Mouse (Mus musculus): Measurements from ENCODE around the gene Csnk2a1. TPM values are rescaled to one million over a fixed set of nuclear protein-coding genes. Genes with fewer than 3 reads are reported as not detected.
A peak's percentile ranks its signal among the peaks of the same experiment; 100 is the strongest.
"Not testable (repeated sequence)": the region's sequence is repeated elsewhere in the genome, so short reads cannot be mapped to it uniquely, and the experiment has no call there.

The Csnk2a1 gene
- polyA plus RNA-seq, 1 experiment = 107 TPM

DNA sequence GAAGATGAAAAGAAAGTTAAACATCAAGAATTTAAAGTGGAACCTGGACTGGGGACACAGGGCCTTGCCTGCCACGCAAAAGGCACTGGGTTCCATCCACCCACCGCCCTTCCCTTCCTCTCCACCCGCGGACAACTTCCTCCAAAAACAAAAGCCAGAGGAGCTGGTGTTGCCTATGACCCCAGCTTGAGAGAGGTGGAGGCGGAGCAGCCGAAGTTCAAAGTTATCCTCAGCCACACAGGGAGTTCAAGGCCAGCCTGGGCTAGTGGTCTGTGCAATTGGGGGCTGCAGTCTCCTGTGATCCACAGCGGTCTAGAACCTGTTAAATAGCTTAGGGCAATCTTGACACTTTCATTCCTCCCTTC, 33.3 kb upstream of the Csnk2a1 start:
- no peak for DNase-seq (ENCODE audit: low read depth)
- TF ChIP-seq CTCF (IDR thresholded peaks at IDR 0.05; ENCODE audit: borderline replicate concordance, extremely low read depth, insufficient read depth, insufficient read length) = no peak
- no peak for TF ChIP-seq POLR2A (IDR thresholded peaks at IDR 0.05; ENCODE audit: borderline replicate concordance, extremely low read depth, insufficient read depth, insufficient read length, poor library complexity, severe bottlenecking)

DNA sequence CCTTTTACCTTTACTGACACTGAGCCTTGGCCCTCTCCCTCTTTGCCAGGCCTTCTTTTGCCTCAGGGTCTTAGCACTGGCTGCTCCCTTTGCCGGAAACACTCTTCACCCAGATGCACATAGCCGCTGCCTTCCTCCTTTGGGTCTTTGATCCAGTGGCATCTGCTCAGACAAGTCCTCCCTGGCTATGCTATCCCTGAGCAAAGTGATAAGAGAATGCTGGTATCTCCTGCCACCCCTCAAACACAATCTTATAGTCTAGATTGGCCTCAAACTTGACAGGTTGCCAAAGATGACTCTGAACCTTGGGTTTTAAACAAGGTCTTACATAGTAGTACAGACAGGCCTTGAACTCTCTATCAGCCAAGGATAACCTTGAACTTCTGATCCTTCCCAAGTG, 32.1 kb upstream of the Csnk2a1 start:
- DNase-seq (ENCODE audit: low read depth) = no peak
- TF ChIP-seq CTCF (IDR thresholded peaks at IDR 0.05; ENCODE audit: borderline replicate concordance, extremely low read depth, insufficient read depth, insufficient read length) (no peak), POLR2A (IDR thresholded peaks at IDR 0.05; ENCODE audit: borderline replicate concordance, extremely low read depth, insufficient read depth, insufficient read length, poor library complexity, severe bottlenecking) (no peak)

DNA sequence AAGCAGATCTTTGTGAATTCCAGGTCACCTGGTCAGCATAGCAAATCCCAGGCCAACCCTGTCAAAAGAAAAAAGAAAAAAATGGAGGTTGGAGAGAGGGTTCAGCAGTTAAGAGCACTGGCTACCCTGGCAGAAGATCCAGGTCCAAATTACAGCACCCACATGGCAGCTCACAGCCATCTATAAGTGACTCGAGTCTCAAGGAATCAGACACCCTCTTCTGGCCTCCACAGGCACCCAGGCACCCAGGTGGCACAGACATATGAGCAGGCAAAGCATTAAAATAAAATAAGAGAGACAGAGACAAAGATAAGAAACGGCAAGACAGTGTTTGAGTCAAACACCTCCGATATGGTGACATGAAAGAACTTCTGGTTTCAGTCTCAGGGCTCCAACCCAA, 29.7 kb upstream of the Csnk2a1 start:
- TF ChIP-seq POLR2A (IDR thresholded peaks at IDR 0.05; ENCODE audit: borderline replicate concordance, extremely low read depth, insufficient read depth, insufficient read length, poor library complexity, severe bottlenecking) = no peak
- TF ChIP-seq CTCF (IDR thresholded peaks at IDR 0.05; ENCODE audit: borderline replicate concordance, extremely low read depth, insufficient read depth, insufficient read length) = no peak
- DNase-seq (ENCODE audit: low read depth) = no peak

DNA sequence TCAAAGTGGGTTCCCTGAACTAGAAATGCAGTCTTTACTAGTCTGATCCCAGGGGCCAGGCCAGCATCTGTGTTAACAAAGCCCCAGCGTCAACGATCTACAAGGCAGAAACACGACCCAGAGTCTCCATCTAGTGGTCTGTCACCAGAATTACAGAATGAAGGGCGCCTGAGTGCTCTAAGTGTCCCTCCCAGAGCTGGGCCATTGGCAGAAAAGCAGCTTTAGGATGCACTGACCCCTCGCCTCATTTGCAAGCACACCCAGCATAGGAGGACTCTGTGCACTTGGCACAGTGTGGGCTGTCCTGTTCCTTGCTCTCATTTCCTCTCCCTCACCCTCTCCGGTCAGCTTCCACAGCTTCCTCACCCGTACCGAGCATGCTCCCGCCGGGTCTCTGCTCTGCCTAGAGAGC, 29.3 kb upstream of the Csnk2a1 start:
- peak; percentile 88 for TF ChIP-seq CTCF (IDR thresholded peaks at IDR 0.05; ENCODE audit: borderline replicate concordance, extremely low read depth, insufficient read depth, insufficient read length)
- TF ChIP-seq POLR2A (IDR thresholded peaks at IDR 0.05; ENCODE audit: borderline replicate concordance, extremely low read depth, insufficient read depth, insufficient read length, poor library complexity, severe bottlenecking) = no peak
- DNase-seq (ENCODE audit: low read depth) = peak; percentile 94

DNA sequence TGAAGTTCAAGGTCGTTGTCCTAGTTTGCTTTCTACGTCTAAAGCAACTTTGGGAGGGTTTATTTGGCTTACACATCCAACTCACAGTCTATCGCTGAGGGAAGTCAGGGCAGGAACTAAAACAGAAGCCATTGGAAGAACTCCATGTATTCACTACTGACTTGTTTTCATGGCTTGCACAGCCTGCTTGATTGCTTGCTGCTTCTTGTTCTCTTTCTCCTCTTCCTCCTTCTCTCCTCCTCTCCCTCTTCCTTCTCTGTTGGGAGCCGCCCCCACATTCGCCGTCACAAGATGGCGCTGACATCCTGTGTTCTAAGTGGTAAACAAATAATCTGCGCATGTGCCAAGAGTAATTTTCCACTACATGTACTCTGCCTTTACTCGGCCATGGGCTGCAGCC, 20.5 kb upstream of the Csnk2a1 start:
- not testable (repeated sequence) for DNase-seq (ENCODE audit: low read depth)

DNA sequence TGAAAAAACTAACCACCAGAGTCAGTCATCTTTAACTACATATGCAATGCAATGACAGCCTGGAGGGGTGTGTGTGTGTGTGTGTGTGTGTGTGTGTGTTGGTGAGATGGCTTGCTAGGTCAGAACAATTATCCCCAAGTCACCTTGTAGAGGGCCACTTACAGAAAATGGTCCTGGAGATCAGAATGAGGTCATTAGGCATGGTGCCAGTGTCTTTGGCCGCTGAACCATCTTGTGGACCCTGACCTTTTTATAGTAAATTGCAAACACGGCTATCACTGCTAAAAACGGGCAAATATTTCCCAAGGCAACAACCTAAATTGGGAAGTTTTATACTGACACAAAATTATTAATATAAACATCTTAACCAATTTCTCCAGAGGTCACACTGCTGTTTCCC, 14.8 kb upstream of the Csnk2a1 start:
- no peak for TF ChIP-seq CTCF (IDR thresholded peaks at IDR 0.05; ENCODE audit: borderline replicate concordance, extremely low read depth, insufficient read depth, insufficient read length)
- TF ChIP-seq POLR2A (IDR thresholded peaks at IDR 0.05; ENCODE audit: borderline replicate concordance, extremely low read depth, insufficient read depth, insufficient read length, poor library complexity, severe bottlenecking) = no peak
- no peak for DNase-seq (ENCODE audit: low read depth)

DNA sequence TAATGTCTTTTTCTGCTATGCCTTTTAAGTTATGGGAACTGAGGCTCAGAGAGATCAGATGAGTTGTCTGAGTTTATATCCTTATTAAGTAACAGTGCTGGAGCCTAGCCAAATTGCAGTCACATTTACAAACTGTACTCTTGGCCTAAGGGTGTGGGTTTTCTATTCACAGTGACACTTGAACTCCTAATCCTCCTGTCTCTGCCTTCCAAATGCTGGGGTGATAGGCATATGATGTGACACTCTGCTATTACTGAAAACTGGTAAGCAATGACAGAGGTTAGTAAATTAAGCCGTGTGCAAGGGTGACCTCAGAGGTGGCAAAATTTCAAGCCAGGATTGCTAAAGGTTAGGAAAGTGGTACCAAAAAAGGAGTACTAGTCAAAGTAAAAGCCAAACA, 9.7 kb upstream of the Csnk2a1 start:
- DNase-seq (ENCODE audit: low read depth) = no peak
- no peak for TF ChIP-seq POLR2A (IDR thresholded peaks at IDR 0.05; ENCODE audit: borderline replicate concordance, extremely low read depth, insufficient read depth, insufficient read length, poor library complexity, severe bottlenecking)
- no peak for TF ChIP-seq CTCF (IDR thresholded peaks at IDR 0.05; ENCODE audit: borderline replicate concordance, extremely low read depth, insufficient read depth, insufficient read length)

DNA sequence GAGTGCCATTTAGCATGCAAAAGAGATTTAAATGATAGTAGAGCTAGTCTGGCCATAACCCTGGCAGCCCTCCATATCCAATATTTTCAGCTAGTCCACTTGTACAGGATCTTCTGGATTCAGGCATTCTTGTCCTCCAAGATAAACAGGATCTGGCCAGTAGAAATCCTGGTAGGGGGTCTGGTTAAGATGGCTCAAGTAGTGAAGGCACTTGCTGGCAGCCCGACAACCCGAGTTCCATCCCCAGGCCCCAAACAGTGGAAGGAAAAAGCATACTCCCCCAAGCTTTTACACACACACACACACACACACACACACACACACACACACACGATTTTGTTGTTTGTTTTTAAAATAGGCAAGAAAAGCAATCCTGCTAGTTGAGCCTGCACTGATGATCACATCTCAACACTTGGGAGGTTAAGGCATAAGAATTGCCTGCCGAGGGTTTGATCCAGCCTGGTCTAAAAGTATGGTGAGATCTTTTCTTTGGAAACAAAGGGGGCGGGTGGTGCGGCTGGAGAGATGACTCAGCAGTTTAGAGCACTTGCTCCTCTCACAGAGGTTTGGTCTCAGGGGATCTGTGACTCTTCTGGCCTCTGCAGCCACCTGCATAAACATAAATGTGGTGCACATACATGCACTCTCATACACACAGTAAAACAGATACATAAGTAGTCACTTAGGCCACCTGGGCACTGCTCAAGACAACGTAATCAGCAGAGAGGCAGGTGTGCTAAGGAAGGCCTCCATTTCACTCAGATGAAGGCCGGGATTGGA, 2.9 kb upstream of the Csnk2a1 start:
- TF ChIP-seq POLR2A (IDR thresholded peaks at IDR 0.05; ENCODE audit: borderline replicate concordance, extremely low read depth, insufficient read depth, insufficient read length, poor library complexity, severe bottlenecking) = no peak
- TF ChIP-seq CTCF (IDR thresholded peaks at IDR 0.05; ENCODE audit: borderline replicate concordance, extremely low read depth, insufficient read depth, insufficient read length) = no peak
- DNase-seq (ENCODE audit: low read depth) = peak; percentile 3

DNA sequence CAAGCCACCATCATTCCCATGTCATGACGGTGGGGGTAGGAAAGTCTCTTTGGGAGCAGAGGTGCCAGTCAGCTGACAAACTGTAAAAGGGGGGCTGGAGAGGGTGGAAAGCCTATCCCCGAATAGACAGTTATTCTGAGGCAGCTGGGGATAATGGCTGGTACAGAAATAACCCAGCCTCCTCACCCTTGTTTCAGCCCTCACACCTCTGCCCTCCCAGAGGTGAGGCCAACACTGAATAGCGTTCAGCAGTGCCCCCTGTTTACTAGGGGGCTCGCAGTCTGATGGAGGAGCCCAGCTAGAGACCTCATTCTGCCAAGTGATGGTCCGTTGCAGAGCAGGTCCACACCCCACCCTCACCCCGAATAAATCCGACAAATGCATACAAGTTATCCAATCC, 1.1 kb upstream of the Csnk2a1 start:
- no peak for TF ChIP-seq CTCF (IDR thresholded peaks at IDR 0.05; ENCODE audit: borderline replicate concordance, extremely low read depth, insufficient read depth, insufficient read length)
- TF ChIP-seq POLR2A (IDR thresholded peaks at IDR 0.05; ENCODE audit: borderline replicate concordance, extremely low read depth, insufficient read depth, insufficient read length, poor library complexity, severe bottlenecking) = no peak
- DNase-seq (ENCODE audit: low read depth) = no peak

DNA sequence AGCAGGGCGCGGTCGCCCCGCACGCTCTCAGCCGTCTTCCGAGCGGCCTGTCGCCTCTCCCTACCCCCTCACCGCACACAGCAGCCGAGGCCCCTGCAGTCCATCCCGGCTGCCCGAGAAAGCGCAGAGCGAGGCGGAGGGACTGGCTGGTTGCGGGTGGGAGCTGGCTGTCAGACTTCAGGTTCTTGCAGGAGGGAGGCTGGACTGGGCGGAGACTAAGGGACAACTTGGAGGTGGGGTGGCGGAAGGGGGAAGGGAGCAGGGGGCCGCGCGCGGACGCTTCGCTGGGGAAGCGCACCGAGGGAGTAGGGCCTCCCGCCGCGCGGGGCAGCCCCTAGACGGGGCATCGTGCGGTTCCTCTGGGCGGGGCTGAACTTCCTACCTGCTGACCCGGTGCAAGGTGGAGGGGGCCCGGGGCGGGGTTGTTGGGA, 427 bp downstream of the Csnk2a1 start:
- TF ChIP-seq CTCF (IDR thresholded peaks at IDR 0.05; ENCODE audit: borderline replicate concordance, extremely low read depth, insufficient read depth, insufficient read length) (no peak), POLR2A (IDR thresholded peaks at IDR 0.05; ENCODE audit: borderline replicate concordance, extremely low read depth, insufficient read depth, insufficient read length, poor library complexity, severe bottlenecking) (no peak)
- peak; percentile 83 for DNase-seq (ENCODE audit: low read depth)

DNA sequence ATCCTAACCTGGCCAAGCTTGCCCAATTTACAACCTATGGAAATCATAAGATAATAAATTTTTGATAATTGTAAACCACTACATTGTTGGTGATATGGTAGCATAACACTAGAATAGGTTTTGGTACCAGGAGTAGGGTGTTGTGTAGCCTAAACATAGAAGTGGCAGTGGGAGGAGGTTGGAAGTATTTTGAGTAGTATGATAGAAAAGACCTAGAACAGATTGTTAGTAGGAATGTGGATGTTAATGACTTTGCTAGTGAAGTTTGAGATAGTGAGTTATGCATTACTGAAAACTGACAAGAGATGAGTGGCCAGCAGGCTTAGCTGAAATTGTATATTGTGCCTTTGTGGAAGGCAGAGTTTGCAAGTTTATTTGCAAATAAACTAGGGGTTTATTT, 3.4 kb downstream of the Csnk2a1 start:
- TF ChIP-seq CTCF (IDR thresholded peaks at IDR 0.05; ENCODE audit: borderline replicate concordance, extremely low read depth, insufficient read depth, insufficient read length) (no peak), POLR2A (IDR thresholded peaks at IDR 0.05; ENCODE audit: borderline replicate concordance, extremely low read depth, insufficient read depth, insufficient read length, poor library complexity, severe bottlenecking) (no peak)
- no peak for DNase-seq (ENCODE audit: low read depth)

DNA sequence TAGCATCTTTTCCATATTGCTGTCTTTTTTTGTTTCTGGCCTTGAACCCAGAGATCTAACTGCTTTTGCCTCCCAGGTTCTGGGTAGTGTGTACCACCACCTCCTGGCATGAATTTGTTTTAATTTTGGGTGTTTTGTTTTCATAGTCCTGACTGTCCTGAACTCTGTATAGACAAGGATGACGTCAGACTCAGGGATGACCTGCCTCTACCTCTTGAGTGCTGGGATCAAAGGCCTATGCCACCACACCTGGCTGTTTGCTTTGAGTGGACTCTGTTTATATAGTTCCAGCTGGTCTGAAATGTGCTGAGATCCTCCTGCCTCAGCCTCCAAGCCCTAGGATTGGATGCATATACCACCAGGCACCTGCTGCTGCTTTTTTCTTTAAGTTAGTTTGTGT, 11.3 kb downstream of the Csnk2a1 start:
- TF ChIP-seq CTCF (IDR thresholded peaks at IDR 0.05; ENCODE audit: borderline replicate concordance, extremely low read depth, insufficient read depth, insufficient read length) = no peak
- TF ChIP-seq POLR2A (IDR thresholded peaks at IDR 0.05; ENCODE audit: borderline replicate concordance, extremely low read depth, insufficient read depth, insufficient read length, poor library complexity, severe bottlenecking) = no peak
- no peak for DNase-seq (ENCODE audit: low read depth)
